Mouse (Mus musculus): Measurements from ENCODE around the gene AI182371. TPM values are rescaled to one million over a fixed set of nuclear protein-coding genes. Genes with fewer than 3 reads are reported as not detected.

The AI182371 gene
- polyA plus RNA-seq, 1 experiment from 2014 or later: 0.18 TPM

- Histone ChIP-seq H3K27me3 (replicated peaks; ENCODE audit: control insufficient read depth, insufficient read depth, low read length) (no peaks in the 10 kb centered on the region), H3K4me3 (ENCODE audit: low read depth, low read length) (no peak overlapping the region), H3K27ac (ENCODE audit: low read depth) (no peak overlapping the region), H3K36me3 (ENCODE audit: control insufficient read depth, insufficient read depth, low read length) (no peaks in the 10 kb centered on the region), H3K4me2 (ENCODE audit: low read length) (peak overlapping the region; percentile 59; the same call in 1 of the 2 replicates), H3K9ac (ENCODE audit: low read length) (no peak overlapping the region), H3K4me1 (replicated peaks; ENCODE audit: control insufficient read depth, insufficient read depth, low read length) (no peaks in the 10 kb centered on the region), H3K9me3 (ENCODE audit: control insufficient read depth, low read length) (no peaks in the 10 kb centered on the region)
- 76% methylated on average over 2 of the region's 2 CpGs for WGBS
- DNase-seq (ENCODE audit: low spot score) (no peak), ATAC-seq (replicated peaks; ENCODE audit: low FRiP score, low TSS enrichment, low read depth) (no peak)
These were observed 9.2 kb upstream of the AI182371 start for GRCm38 (mm10) chr2:35110521-35110920.

GRCm38 (mm10) chr2:35109924-35110304 lies 8.6 kb upstream of the AI182371 start:
- Histone ChIP-seq H3K4me2 (ENCODE audit: low read length) (peak overlapping the region; percentile 59), H3K27ac (ENCODE audit: low read depth) (peak overlapping the region; percentile 77; the same call in 1 of the 2 replicates), H3K4me3 (ENCODE audit: low read depth, low read length) (peak overlapping the region; percentile 79), H3K9me3 (ENCODE audit: control insufficient read depth, low read length) (no peaks in the 10 kb centered on the region), H3K27me3 (replicated peaks; ENCODE audit: control insufficient read depth, insufficient read depth, low read length) (no peaks in the 10 kb centered on the region), H3K4me1 (replicated peaks; ENCODE audit: control insufficient read depth, insufficient read depth, low read length) (no peaks in the 10 kb centered on the region), H3K36me3 (ENCODE audit: control insufficient read depth, insufficient read depth, low read length) (no peaks in the 10 kb centered on the region), H3K9ac (ENCODE audit: low read length) (peak overlapping the region; percentile 65)
- no peak for ATAC-seq (replicated peaks; ENCODE audit: low FRiP score, low TSS enrichment, low read depth)
- 2% methylated on average over 13 of the region's 13 CpGs for WGBS
- DNase-seq (ENCODE audit: low spot score): no peak

GRCm38 (mm10) chr2:35109141-35109923 lies 8.0 kb upstream of the AI182371 start, which contains the start of gene Cntrl:
Cntrl (plus strand) TSS chr2:35109492.
- Histone ChIP-seq H3K27me3 (replicated peaks; ENCODE audit: control insufficient read depth, insufficient read depth, low read length) (no peaks in the 10 kb centered on the region), H3K4me1 (replicated peaks; ENCODE audit: control insufficient read depth, insufficient read depth, low read length) (no peaks in the 10 kb centered on the region), H3K36me3 (ENCODE audit: control insufficient read depth, insufficient read depth, low read length) (no peaks in the 10 kb centered on the region), H3K4me3 (ENCODE audit: low read depth, low read length) (peak within 1 kb of the TSS; percentile 79), H3K4me2 (ENCODE audit: low read length) (peak within 1 kb of the TSS; percentile 59), H3K9ac (ENCODE audit: low read length) (peak within 1 kb of the TSS; percentile 65), H3K9me3 (ENCODE audit: control insufficient read depth, low read length) (no peaks in the 10 kb centered on the region), H3K27ac (ENCODE audit: low read depth) (peak within 1 kb of the TSS; percentile 77)
- peak; percentile 98 for DNase-seq (ENCODE audit: low spot score)
- under 1% methylated on average over 62 of the region's 62 CpGs for WGBS
- peak; percentile 97 for ATAC-seq (replicated peaks; ENCODE audit: low FRiP score, low TSS enrichment, low read depth)

- Histone ChIP-seq H3K27me3 (replicated peaks; ENCODE audit: control insufficient read depth, insufficient read depth, low read length) (no peaks in the 10 kb centered on the region), H3K4me1 (replicated peaks; ENCODE audit: control insufficient read depth, insufficient read depth, low read length) (no peaks in the 10 kb centered on the region), H3K36me3 (ENCODE audit: control insufficient read depth, insufficient read depth, low read length) (no peaks in the 10 kb centered on the region), H3K4me2 (ENCODE audit: low read length) (peak overlapping the region; percentile 59), H3K9ac (ENCODE audit: low read length) (peak overlapping the region; percentile 65), H3K4me3 (ENCODE audit: low read depth, low read length) (peak overlapping the region; percentile 79), H3K27ac (ENCODE audit: low read depth) (peak overlapping the region; percentile 77), H3K9me3 (ENCODE audit: control insufficient read depth, low read length) (no peaks in the 10 kb centered on the region)
- 26% methylated on average over 3 of the region's 3 CpGs for WGBS
- no peak; the same call in none of the 2 replicates for ATAC-seq (replicated peaks; ENCODE audit: low FRiP score, low TSS enrichment, low read depth)
- no peak for DNase-seq (ENCODE audit: low spot score)
These were observed 7.4 kb upstream of the AI182371 start for GRCm38 (mm10) chr2:35108712-35109111.

GRCm38 (mm10) chr2:35107984-35108635 lies 6.8 kb upstream of the AI182371 start:
- 49% methylated on average over 5 of the region's 5 CpGs for WGBS

GRCm38 (mm10) chr2:35104843-35105242 lies 3.5 kb upstream of the AI182371 start:
- 54% methylated on average over 3 of the region's 3 CpGs for WGBS
- Histone ChIP-seq H3K4me3 (ENCODE audit: low read depth, low read length) (no peak overlapping the region), H3K27me3 (replicated peaks; ENCODE audit: control insufficient read depth, insufficient read depth, low read length) (no peaks in the 10 kb centered on the region), H3K9me3 (ENCODE audit: control insufficient read depth, low read length) (no peaks in the 10 kb centered on the region), H3K4me2 (ENCODE audit: low read length) (no peak overlapping the region), H3K36me3 (ENCODE audit: control insufficient read depth, insufficient read depth, low read length) (no peaks in the 10 kb centered on the region), H3K9ac (ENCODE audit: low read length) (no peak overlapping the region), H3K4me1 (replicated peaks; ENCODE audit: control insufficient read depth, insufficient read depth, low read length) (no peaks in the 10 kb centered on the region), H3K27ac (ENCODE audit: low read depth) (no peak overlapping the region)
- no peak for ATAC-seq (replicated peaks; ENCODE audit: low FRiP score, low TSS enrichment, low read depth)
- no peak for DNase-seq (ENCODE audit: low spot score)

More at GRCm38 (mm10) chr2:35107984-35108635, 6.8 kb upstream of the AI182371 start:
- no peak overlapping the region for H3K27ac ChIP-seq (ENCODE audit: low read depth)
- no peaks in the 10 kb centered on the region for H3K9me3 ChIP-seq (ENCODE audit: control insufficient read depth, low read length)
- no peak overlapping the region for H3K9ac ChIP-seq (ENCODE audit: low read length)
- no peaks in the 10 kb centered on the region for H3K27me3 ChIP-seq (replicated peaks; ENCODE audit: control insufficient read depth, insufficient read depth, low read length)
- H3K4me3 ChIP-seq (ENCODE audit: low read depth, low read length): no peak overlapping the region
- no peaks in the 10 kb centered on the region for H3K36me3 ChIP-seq (ENCODE audit: control insufficient read depth, insufficient read depth, low read length)
- no peak for DNase-seq (ENCODE audit: low spot score)
- no peak overlapping the region; the same call in 1 of the 2 replicates for H3K4me2 ChIP-seq (ENCODE audit: low read length)
- no peaks in the 10 kb centered on the region for H3K4me1 ChIP-seq (replicated peaks; ENCODE audit: control insufficient read depth, insufficient read depth, low read length)
- ATAC-seq (replicated peaks; ENCODE audit: low FRiP score, low TSS enrichment, low read depth): no peak

- H3K36me3 ChIP-seq (ENCODE audit: control insufficient read depth, insufficient read depth, low read length): no peaks in the 10 kb centered on the region
- 72% methylated on average over 5 of the region's 5 CpGs for WGBS
- H3K27me3 ChIP-seq (replicated peaks; ENCODE audit: control insufficient read depth, insufficient read depth, low read length): no peaks in the 10 kb centered on the region
- H3K4me2 ChIP-seq (ENCODE audit: low read length): no peak overlapping the region
- H3K27ac ChIP-seq (ENCODE audit: low read depth): no peak overlapping the region
- H3K4me3 ChIP-seq (ENCODE audit: low read depth, low read length): no peak overlapping the region
- H3K9me3 ChIP-seq (ENCODE audit: control insufficient read depth, low read length): no peaks in the 10 kb centered on the region
- ATAC-seq (replicated peaks; ENCODE audit: low FRiP score, low TSS enrichment, low read depth): no peak
- H3K9ac ChIP-seq (ENCODE audit: low read length): no peak overlapping the region
- DNase-seq (ENCODE audit: low spot score): no peak
- H3K4me1 ChIP-seq (replicated peaks; ENCODE audit: control insufficient read depth, insufficient read depth, low read length): no peaks in the 10 kb centered on the region
These were observed 2.2 kb upstream of the AI182371 start for GRCm38 (mm10) chr2:35103558-35103957.

- DNase-seq (ENCODE audit: low spot score): no peak
- no peak for ATAC-seq (replicated peaks; ENCODE audit: low FRiP score, low TSS enrichment, low read depth)
- H3K9me3 ChIP-seq (ENCODE audit: control insufficient read depth, low read length): no peaks in the 10 kb centered on the region
- no peak overlapping the region for H3K27ac ChIP-seq (ENCODE audit: low read depth)
- no peaks in the 10 kb centered on the region for H3K36me3 ChIP-seq (ENCODE audit: control insufficient read depth, insufficient read depth, low read length)
- H3K9ac ChIP-seq (ENCODE audit: low read length): no peak overlapping the region
- H3K4me3 ChIP-seq (ENCODE audit: low read depth, low read length): no peak overlapping the region
- no peak overlapping the region for H3K4me2 ChIP-seq (ENCODE audit: low read length)
- no peaks in the 10 kb centered on the region for H3K27me3 ChIP-seq (replicated peaks; ENCODE audit: control insufficient read depth, insufficient read depth, low read length)
- H3K4me1 ChIP-seq (replicated peaks; ENCODE audit: control insufficient read depth, insufficient read depth, low read length): no peaks in the 10 kb centered on the region
These were observed 1.4 kb upstream of the AI182371 start for GRCm38 (mm10) chr2:35102777-35103176.
